Mouse (Mus musculus) retina, postnatal 1 day (tissue): ENCODE data around the gene Tfap4.

Experiments used
- DNase-seq: peaks from one replicate; pipeline ENCODE4 v3.0.0-alpha.2; 2012

The Tfap4 gene

DNA sequence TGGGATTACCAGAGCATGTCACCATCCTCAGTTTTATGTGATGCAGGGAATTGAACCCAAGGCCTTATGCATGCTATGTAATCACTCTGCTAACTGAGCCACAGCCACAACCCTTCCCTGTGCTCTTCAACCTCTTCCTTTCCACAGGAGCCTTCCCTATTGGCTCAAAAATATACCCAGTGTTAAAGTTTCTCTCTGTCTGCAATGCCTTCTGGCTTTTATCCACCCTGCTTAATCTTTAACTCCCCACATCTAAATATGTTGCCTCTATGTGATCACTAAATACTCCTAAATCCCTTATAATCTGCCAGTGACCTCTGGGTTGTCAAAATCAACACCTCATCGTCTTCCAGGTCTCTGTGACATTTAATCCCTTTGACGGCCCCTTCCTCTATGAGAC is 41.7 kb downstream of the Tfap4 start:
- DNase-seq = no peak

DNA sequence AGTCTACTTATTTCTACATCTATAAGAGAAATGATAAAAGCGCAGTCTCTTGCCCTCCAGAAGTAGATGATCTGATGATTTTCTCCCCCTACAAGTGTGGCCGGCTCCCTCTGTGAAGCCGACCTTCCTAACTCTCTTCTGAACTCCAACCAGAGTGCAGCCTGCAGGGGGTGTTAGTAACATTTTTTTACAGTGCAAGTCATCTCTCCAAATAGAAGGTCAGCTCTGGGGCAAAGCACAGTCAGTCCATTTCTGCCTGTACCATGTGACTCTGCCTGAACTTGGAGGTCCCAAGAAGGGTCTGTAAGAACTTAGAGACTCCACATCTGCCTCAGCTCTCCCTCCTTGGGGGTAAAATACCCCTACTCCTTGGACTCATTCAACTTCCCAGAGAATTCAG is 45.3 kb downstream of the Tfap4 start:
- DNase-seq = no peak

DNA sequence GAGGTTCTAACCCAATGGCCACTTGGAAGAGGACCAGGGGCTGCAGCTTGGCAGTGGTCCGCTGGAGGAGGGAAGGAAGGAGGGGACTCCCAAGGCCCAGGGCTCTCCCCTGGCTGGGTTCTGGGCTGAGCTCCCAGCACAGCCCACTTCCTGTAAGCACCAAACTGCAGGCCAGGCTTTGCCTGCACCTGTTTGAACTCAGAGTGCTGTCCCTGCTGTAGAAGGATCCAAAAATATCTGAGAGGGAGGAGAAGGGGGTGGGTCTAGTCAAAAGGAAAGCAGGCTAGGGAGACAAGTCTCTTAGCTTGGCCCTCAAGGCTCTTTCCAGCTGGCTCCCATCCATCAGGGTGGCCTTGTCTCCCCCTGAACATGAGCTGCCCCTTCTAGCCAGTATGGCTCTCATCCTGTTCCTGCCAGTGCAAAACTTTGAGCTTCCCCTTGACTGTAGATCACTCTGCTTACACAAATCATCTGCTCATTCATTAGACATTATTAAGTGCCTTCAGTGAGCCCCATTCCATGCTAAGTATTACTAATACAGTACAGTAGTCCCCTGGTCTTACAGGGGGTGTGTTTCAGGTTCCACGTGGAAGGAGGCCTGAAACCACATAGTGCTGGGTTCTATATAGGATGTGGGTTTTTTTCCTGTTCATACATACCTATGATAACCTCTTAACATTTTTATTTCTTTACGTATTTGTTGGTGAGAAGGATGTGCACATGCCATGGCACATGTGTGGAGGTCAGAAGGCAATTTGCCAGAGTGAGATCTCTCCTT is 46.8 kb downstream of the Tfap4 start:
- DNase-seq = no peak

DNA sequence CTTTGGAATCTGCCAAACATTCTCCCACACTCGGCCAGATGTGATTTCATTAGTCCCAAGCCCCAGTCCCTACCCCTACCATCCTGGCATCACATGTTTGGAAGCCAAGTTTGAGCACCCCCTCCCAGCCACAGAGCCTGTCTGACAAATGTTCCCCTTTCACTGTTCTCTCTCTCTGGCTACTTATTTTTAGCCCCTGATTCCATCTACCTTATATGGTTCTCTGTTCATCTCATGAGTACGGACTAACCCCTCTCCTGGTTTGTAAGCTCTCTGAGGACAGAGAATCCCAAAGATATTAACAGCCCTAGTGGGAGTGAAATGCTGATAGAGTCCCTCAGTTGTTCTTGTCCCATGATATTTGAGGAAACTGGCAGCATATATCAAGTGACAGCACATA is 48.3 kb downstream of the Tfap4 start:
- no peak for DNase-seq

DNA sequence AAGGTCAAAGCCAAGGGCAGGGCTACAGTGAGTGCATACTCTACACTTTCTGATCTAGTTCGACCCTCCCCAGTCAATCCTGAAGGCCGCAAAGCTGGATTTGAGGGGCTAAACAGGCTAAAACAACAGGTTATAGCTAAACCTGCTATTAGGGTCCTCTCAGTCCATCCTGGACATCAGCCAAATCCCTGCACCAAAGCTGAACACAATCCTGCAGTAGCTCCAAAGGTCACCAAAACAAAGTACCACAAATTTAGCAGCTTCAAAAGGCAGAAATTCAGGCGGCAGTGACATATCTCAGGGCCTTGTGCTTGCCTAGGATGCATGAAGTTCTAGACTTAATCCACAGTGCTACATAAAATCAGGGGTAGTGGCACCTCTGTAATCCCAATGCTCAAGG is 53.5 kb downstream of the Tfap4 start:
- no peak for DNase-seq

DNA sequence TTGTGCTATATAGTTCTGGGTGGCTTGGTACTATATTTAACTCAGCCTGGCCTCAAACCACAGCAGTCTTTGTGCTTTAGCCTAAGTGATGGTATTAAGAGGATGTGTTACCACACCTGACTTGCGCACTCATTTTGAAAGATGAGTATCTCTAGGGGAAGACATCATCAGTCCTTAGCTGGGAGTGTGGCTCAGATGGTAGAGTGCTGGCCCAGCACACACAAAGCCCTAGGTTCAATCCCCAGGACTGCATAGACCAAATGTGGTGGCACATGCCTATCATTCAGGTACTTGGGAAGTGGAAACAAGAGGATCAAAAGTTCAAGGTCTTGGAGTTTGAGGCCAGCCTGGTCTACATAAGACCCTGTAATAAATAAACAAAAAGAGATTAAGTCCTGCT is 56.2 kb downstream of the Tfap4 start:
- DNase-seq = no peak

DNA sequence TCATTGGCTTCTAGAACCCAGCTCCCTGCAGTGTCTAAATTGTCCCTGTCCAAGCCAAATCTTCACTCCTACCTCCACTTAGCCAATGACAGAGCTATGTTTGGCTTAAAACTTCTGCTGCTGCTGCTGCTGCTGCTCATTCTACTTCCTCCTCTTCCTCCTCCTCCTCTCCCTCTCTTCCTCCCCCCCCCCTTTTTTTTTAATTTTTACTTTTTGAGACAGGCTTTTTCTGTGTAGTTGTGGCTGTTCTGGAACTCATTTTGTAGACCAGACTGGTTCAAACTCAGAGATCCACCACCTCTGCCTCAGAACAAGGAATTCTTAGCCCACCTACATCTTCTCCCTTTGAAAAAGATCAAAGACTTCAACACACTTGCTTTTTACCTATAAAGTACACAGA is 57.1 kb downstream of the Tfap4 start:
- DNase-seq = no peak

DNA sequence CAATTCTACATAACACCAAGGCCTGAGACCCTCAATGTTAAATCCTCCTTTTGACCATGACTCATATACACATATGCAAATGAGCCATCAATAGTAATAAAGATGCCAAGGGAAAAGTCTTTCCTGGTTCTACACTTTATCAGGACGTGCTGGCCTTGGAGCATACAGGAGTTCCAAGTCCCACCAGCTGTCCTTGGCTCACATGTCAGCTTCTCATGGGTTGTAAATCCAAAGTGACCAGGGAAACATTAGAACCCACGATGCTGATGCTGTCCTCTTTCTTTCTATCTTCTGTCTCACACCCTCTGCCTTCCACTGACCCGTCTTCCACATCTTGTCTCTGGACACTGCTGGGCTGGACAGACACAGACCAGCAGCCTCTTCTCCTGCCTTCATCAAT is 58.0 kb downstream of the Tfap4 start:
- no peak for DNase-seq

DNA sequence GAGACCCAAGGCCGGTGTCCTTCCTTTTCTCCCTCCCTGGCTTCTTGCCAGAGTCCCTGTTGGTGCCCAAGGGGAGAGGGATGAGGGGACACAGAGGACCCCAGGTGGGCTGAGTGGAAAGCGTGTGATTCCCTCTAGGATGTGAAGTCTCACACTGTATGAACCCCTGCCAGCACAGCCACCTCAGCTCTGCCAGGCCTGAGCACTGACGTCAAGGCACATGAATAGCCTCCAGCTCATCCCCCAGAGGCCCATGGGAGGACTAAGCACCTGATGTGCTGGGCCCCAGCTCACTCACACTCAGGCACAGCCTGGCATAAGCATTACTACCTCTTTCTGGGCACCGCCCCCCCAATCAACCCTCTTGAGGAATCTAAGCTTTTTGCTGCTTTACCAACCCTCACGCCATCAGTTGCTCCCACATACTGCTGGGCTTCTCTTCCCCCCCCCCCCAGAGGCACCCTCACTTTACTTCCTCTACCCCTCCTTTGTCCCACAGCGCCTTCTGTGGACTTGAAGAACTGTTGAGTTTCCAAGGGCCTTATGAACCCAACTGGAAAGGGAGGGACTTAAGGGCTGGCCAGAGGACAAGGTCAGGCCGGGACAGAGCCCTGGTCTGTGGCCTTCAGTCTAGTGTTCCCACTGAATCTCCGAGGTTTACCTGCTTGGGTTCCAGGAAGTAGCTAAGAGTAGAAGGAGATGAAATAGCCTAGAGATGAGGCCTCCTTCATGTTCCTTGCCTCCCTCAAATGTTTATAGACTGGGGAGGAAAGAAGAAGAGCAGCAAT is 58.9 kb downstream of the Tfap4 start:
- no peak for DNase-seq

DNA sequence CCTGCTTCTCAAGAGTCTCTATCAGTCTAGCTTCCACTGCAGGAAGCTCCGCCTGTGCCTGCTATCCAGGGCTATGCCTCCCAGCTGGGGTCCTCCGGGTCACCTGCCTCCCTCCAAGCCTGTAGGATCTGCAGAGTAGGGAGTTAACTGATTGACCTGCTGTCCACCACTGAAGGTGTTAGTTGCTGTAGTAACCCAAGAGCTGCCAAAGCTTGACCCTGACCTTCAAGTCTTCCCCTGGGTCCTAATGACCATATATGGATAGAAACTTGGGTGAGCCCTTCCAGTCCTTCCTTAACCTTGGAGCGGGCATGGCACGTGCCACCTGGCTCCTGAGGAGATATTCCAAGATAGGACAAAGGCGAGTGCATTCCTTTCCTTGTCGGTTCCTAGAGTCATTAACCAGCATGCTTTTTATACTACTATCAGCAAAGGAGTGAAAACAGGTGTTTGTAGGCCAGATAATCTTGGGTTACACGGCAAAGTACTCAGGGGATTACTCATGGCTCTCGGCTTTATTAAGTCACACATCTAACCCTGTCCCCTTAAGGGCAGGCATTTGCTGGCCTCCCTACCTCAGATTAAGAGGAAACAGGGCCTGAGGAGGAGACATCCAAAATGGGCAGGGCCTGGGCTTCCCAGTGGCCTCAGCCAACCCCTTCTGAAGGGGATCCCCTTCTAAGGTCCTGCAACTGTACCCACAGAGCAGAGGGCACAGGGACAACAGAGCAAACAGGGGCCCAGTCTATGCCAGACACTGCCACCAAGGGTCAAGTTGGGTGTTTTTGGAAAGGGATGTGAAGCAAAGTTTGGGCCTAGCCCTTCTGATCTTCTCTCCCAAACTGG is 61.7 kb downstream of the Tfap4 start:
- peak; percentile 28 for DNase-seq

DNA sequence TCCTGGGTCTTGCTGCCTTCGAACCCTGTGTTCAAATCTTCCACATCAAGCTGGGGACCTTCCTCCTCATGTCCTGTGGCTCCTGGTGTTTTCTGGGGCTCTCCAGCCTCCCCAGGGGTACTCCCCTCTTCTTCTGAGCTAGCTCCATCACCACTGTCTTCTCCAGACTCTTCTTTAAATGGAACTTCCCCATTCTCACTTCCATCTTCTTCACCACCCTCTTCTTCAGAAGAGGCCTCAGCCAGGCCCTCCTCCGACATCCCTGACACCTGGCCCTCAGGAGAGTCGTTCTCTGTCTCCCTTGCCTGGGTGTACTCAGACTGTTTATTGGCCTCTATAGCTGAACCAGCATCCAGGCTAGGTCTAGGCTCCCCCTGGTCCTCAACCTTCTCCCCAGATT is 63.2 kb downstream of the Tfap4 start:
- no peak for DNase-seq

DNA sequence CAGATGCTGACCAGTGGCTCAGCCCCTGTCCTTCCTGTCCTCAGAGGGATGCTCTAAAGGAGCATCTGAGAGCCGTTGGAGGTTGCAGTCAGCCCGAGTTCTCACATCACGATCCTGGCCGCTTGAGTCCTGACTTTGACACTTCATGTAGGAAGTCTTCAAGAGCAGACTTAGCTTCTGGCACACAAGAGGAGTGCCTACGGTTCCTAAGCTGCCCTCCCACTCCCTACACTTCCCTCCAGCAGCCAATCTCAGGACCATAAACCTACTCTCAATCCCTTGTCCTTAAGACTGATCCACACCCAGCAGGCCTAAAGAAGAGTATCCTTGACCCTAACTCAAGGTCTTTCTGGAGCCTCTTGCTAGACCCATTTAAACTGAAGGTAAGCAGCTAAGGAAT is 63.8 kb downstream of the Tfap4 start:
- DNase-seq = no peak
